Mouse (Mus musculus): ENCODE data around the gene Pcx. TPM values are rescaled to one million over a fixed set of nuclear protein-coding genes. Genes with fewer than 3 reads are reported as not detected.
"Not testable (repeated sequence)": the region's sequence is repeated elsewhere in the genome, so short reads cannot be mapped to it uniquely, and the experiment has no call there.

Pcx gene
- polyA plus RNA-seq, 1 experiment from 2014 or later, result 14.0 TPM

- no peaks in the 10 kb centered on the region for H3K36me3 ChIP-seq (ENCODE audit: insufficient read depth)
- no peak overlapping the region for H3K4me2 ChIP-seq
- H3K4me3 ChIP-seq (ENCODE audit: low read depth, low read length), result no peak overlapping the region
- DNase-seq, result no peak
- 85% methylated on average over 6 of the region's 6 CpGs for WGBS
- H3K9ac ChIP-seq, result no peak overlapping the region
- H3K4me1 ChIP-seq (ENCODE audit: insufficient read depth), result 0 out of 2 replicates have a peak, but pooled peaks cover 4% of the 10 kb centered on the region
- no peak for ATAC-seq (ENCODE audit: insufficient read depth)
- H3K9me3 ChIP-seq (ENCODE audit: low read depth, low read length), result no peaks in the 10 kb centered on the region
- no peak for TF ChIP-seq CTCF (IDR thresholded peaks at IDR 0.05; ENCODE audit: low read depth)
- H3K27me3 ChIP-seq (ENCODE audit: insufficient read depth, low read length), result no peaks in the 10 kb centered on the region
- no peak overlapping the region for H3K27ac ChIP-seq (ENCODE audit: low read depth)
These were observed 60.5 kb downstream of the Pcx start for GRCm38 (mm10) chr19:4570815-4571214.

- no peak for TF ChIP-seq CTCF (IDR thresholded peaks at IDR 0.05; ENCODE audit: low read depth)
- H3K36me3 ChIP-seq (ENCODE audit: insufficient read depth), result no peaks in the 10 kb centered on the region
- H3K9ac ChIP-seq, result no peak overlapping the region
- no peak for DNase-seq
- ATAC-seq (ENCODE audit: insufficient read depth), result no peak
- no peak overlapping the region for H3K4me2 ChIP-seq
- H3K27ac ChIP-seq (ENCODE audit: low read depth), result no peak overlapping the region
- H3K4me1 ChIP-seq (ENCODE audit: insufficient read depth), result 0 out of 2 replicates have a peak, but pooled peaks cover 4% of the 10 kb centered on the region
- no peak overlapping the region for H3K4me3 ChIP-seq (ENCODE audit: low read depth, low read length)
- no peaks in the 10 kb centered on the region for H3K27me3 ChIP-seq (ENCODE audit: insufficient read depth, low read length)
- no peaks in the 10 kb centered on the region for H3K9me3 ChIP-seq (ENCODE audit: low read depth, low read length)
- 93% methylated on average over 1 of the region's 1 CpGs for WGBS
These were observed 61.4 kb downstream of the Pcx start for GRCm38 (mm10) chr19:4571658-4572057.

GRCm38 (mm10) chr19:4572061-4572460 lies 61.8 kb downstream of the Pcx start:
- ATAC-seq (ENCODE audit: insufficient read depth) (no peak), DNase-seq (no peak)
- Histone ChIP-seq H3K4me2 (no peak overlapping the region), H3K9me3 (ENCODE audit: low read depth, low read length) (no peaks in the 10 kb centered on the region), H3K4me3 (ENCODE audit: low read depth, low read length) (no peak overlapping the region), H3K27ac (ENCODE audit: low read depth) (no peak overlapping the region), H3K36me3 (ENCODE audit: insufficient read depth) (no peaks in the 10 kb centered on the region), H3K4me1 (ENCODE audit: insufficient read depth) (0 out of 2 replicates have a peak, but pooled peaks cover 4% of the 10 kb centered on the region), H3K9ac (no peak overlapping the region), H3K27me3 (ENCODE audit: insufficient read depth, low read length) (no peaks in the 10 kb centered on the region)
- 74% methylated on average over 4 of the region's 4 CpGs for WGBS
- no peak for TF ChIP-seq CTCF (IDR thresholded peaks at IDR 0.05; ENCODE audit: low read depth)

- no peak overlapping the region for H3K4me3 ChIP-seq (ENCODE audit: low read depth, low read length)
- H3K27me3 ChIP-seq (ENCODE audit: insufficient read depth, low read length), result no peaks in the 10 kb centered on the region
- H3K4me2 ChIP-seq, result no peak overlapping the region
- H3K36me3 ChIP-seq (ENCODE audit: insufficient read depth), result no peaks in the 10 kb centered on the region
- no peak for ATAC-seq (ENCODE audit: insufficient read depth)
- H3K9ac ChIP-seq, result no peak overlapping the region
- no peak for TF ChIP-seq CTCF (IDR thresholded peaks at IDR 0.05; ENCODE audit: low read depth)
- H3K4me1 ChIP-seq (ENCODE audit: insufficient read depth), result 0 out of 2 replicates have a peak, but pooled peaks cover 4% of the 10 kb centered on the region
- H3K9me3 ChIP-seq (ENCODE audit: low read depth, low read length), result no peaks in the 10 kb centered on the region
- 69% methylated on average over 8 of the region's 8 CpGs for WGBS
- DNase-seq, result no peak
- no peak overlapping the region for H3K27ac ChIP-seq (ENCODE audit: low read depth)
These were observed 62.2 kb downstream of the Pcx start for GRCm38 (mm10) chr19:4572467-4572866.

- Histone ChIP-seq H3K27ac (ENCODE audit: low read depth) (no peak overlapping the region), H3K4me2 (no peak overlapping the region), H3K4me1 (ENCODE audit: insufficient read depth) (0 out of 2 replicates have a peak, but pooled peaks cover 4% of the 10 kb centered on the region), H3K9me3 (ENCODE audit: low read depth, low read length) (no peaks in the 10 kb centered on the region), H3K36me3 (ENCODE audit: insufficient read depth) (no peaks in the 10 kb centered on the region), H3K9ac (no peak overlapping the region), H3K4me3 (ENCODE audit: low read depth, low read length) (no peak overlapping the region), H3K27me3 (ENCODE audit: insufficient read depth, low read length) (no peaks in the 10 kb centered on the region)
- DNase-seq (no peak), ATAC-seq (ENCODE audit: insufficient read depth) (no peak)
- 88% methylated on average over 1 of the region's 1 CpGs for WGBS
- TF ChIP-seq CTCF (IDR thresholded peaks at IDR 0.05; ENCODE audit: low read depth), result peak; percentile 35; the same call in 1 of the 2 replicates
These were observed 63.0 kb downstream of the Pcx start for GRCm38 (mm10) chr19:4573241-4573640.

- H3K27ac ChIP-seq (ENCODE audit: low read depth), result no peak overlapping the region
- H3K4me2 ChIP-seq, result no peak overlapping the region
- no peak overlapping the region for H3K4me3 ChIP-seq (ENCODE audit: low read depth, low read length)
- 30% methylated on average over 2 of the region's 2 CpGs for WGBS
- no peak overlapping the region for H3K9ac ChIP-seq
- TF ChIP-seq CTCF (IDR thresholded peaks at IDR 0.05; ENCODE audit: low read depth), result no peak
- H3K4me1 ChIP-seq (ENCODE audit: insufficient read depth), result no peaks in the 10 kb centered on the region
- H3K9me3 ChIP-seq (ENCODE audit: low read depth, low read length), result no peaks in the 10 kb centered on the region
- DNase-seq (peak; percentile 50), ATAC-seq (ENCODE audit: insufficient read depth) (no peak)
- no peaks in the 10 kb centered on the region for H3K36me3 ChIP-seq (ENCODE audit: insufficient read depth)
- no peaks in the 10 kb centered on the region for H3K27me3 ChIP-seq (ENCODE audit: insufficient read depth, low read length)
These were observed 68.5 kb downstream of the Pcx start for GRCm38 (mm10) chr19:4578799-4579198.

- H3K9ac ChIP-seq, result no peak overlapping the region
- H3K4me2 ChIP-seq, result no peak overlapping the region
- no peaks in the 10 kb centered on the region for H3K4me1 ChIP-seq (ENCODE audit: insufficient read depth)
- WGBS, result 55% methylated on average over 5 of the region's 5 CpGs
- ATAC-seq (ENCODE audit: insufficient read depth) (no peak), DNase-seq (no peak)
- H3K27ac ChIP-seq (ENCODE audit: low read depth), result no peak overlapping the region
- H3K27me3 ChIP-seq (ENCODE audit: insufficient read depth, low read length), result no peaks in the 10 kb centered on the region
- no peak for TF ChIP-seq CTCF (IDR thresholded peaks at IDR 0.05; ENCODE audit: low read depth)
- H3K9me3 ChIP-seq (ENCODE audit: low read depth, low read length), result no peaks in the 10 kb centered on the region
- no peak overlapping the region for H3K4me3 ChIP-seq (ENCODE audit: low read depth, low read length)
- H3K36me3 ChIP-seq (ENCODE audit: insufficient read depth), result no peaks in the 10 kb centered on the region
These were observed 69.0 kb downstream of the Pcx start for GRCm38 (mm10) chr19:4579296-4579695.

GRCm38 (mm10) chr19:4583856-4584255 lies 73.6 kb downstream of the Pcx start:
- no peak overlapping the region for H3K27ac ChIP-seq (ENCODE audit: low read depth)
- H3K27me3 ChIP-seq (ENCODE audit: insufficient read depth, low read length), result no peaks in the 10 kb centered on the region
- TF ChIP-seq CTCF (IDR thresholded peaks at IDR 0.05; ENCODE audit: low read depth), result no peak
- no peak overlapping the region for H3K4me3 ChIP-seq (ENCODE audit: low read depth, low read length)
- no peak for ATAC-seq (ENCODE audit: insufficient read depth)
- H3K4me2 ChIP-seq, result no peak overlapping the region
- H3K4me1 ChIP-seq (ENCODE audit: insufficient read depth), result no peaks in the 10 kb centered on the region
- WGBS, result 53% methylated on average over 2 of the region's 2 CpGs
- H3K9me3 ChIP-seq (ENCODE audit: low read depth, low read length), result no peaks in the 10 kb centered on the region
- H3K36me3 ChIP-seq (ENCODE audit: insufficient read depth), result no peaks in the 10 kb centered on the region
- DNase-seq, result peak; percentile 12
- no peak overlapping the region for H3K9ac ChIP-seq

GRCm38 (mm10) chr19:4586783-4587182 lies 76.5 kb downstream of the Pcx start:
- DNase-seq; H3K4me1 ChIP-seq (ENCODE audit: insufficient read depth); ATAC-seq (ENCODE audit: insufficient read depth); H3K9me3 ChIP-seq (ENCODE audit: low read depth, low read length); H3K36me3 ChIP-seq (ENCODE audit: insufficient read depth); H3K27ac ChIP-seq (ENCODE audit: low read depth); H3K9ac ChIP-seq; H3K4me2 ChIP-seq; H3K27me3 ChIP-seq (ENCODE audit: insufficient read depth, low read length); H3K4me3 ChIP-seq (ENCODE audit: low read depth, low read length): not testable (repeated sequence)
